Mouse (Mus musculus) midbrain, embryonic 12.5 days (tissue): ENCODE results near the gene Rps26. TPM values are rescaled to one million over a fixed set of nuclear protein-coding genes. Genes with fewer than 3 reads are reported as not detected.

Source experiments
- ATAC-seq: fragments of 200-750 bp; cut with Nextera tagmentation; 2 replicates; pipeline ENCODE4 v1.8.0; 2017; ENCODE audit warnings: low read depth, moderate TSS enrichment, moderate library complexity; ENCODE audit not compliant: low FRiP score
- H3K27ac ChIP-seq: fragments of 300-500 bp; sonication (generic); replicated peaks from 2 replicates; pipeline ENCODE4 v1.5.1; 2016; ENCODE audit warnings: mild to moderate bottlenecking
- H3K27me3 ChIP-seq: fragments of 300-500 bp; sonication (generic); 2 replicates; pipeline ENCODE4 v1.6.1; 2016; ENCODE audit warnings: mild to moderate bottlenecking
- H3K36me3 ChIP-seq: fragments of 300-500 bp; sonication (generic); 2 replicates; pipeline ENCODE4 v1.6.1; 2016
- H3K4me1 ChIP-seq: fragments of 300-500 bp; sonication (generic); 2 replicates; pipeline ENCODE4 v1.6.1; 2016
- H3K4me2 ChIP-seq: fragments of 300-500 bp; sonication (generic); replicated peaks from 2 replicates; pipeline ENCODE4 v1.6.1; 2016; ENCODE audit warnings: mild to moderate bottlenecking, moderate library complexity
- H3K4me3 ChIP-seq: fragments of 300-500 bp; sonication (generic); 2 replicates; pipeline ENCODE4 v1.5.1; 2016; ENCODE audit warnings: mild to moderate bottlenecking
- H3K9ac ChIP-seq: fragments of 300-500 bp; sonication (generic); replicated peaks from 2 replicates; pipeline ENCODE4 v1.6.1; 2016; ENCODE audit warnings: mild to moderate bottlenecking, moderate library complexity
- H3K9me3 ChIP-seq: fragments of 300-500 bp; sonication (generic); 2 replicates; pipeline ENCODE4 v1.6.1; 2016; ENCODE audit warnings: mild to moderate bottlenecking
- WGBS: fragments of 180-500 bp; shearing (Covaris S2); methylation state at CpG from one replicate; pipeline ENCODE4 v1.1.7; 2016; 5-methylcytosine and 5-hydroxymethylcytosine counted together
- polyA plus RNA-seq: library from polyadenylated mRNA; unstranded; fragments of >200 nt; fragmentation: Nextera tagmentation; extraction: Ambion mirVana; gene quantifications from 2 replicates; pipeline ENCODE4 v1.2.1, GENCODE M21; 2016

The Rps26 gene
- polyA plus RNA-seq, 1 experiment from 2014 or later: 444 TPM

- no peaks in the 10 kb centered on the region for H3K4me1 ChIP-seq
- WGBS: 57% methylated on average over 9 of the region's 9 CpGs
- no peak overlapping the region for H3K4me3 ChIP-seq
- ATAC-seq: no peak
- no peak overlapping the region for H3K4me2 ChIP-seq
- H3K36me3 ChIP-seq: no peaks in the 10 kb centered on the region
- H3K27me3 ChIP-seq: no peaks in the 10 kb centered on the region
- no peak overlapping the region for H3K27ac ChIP-seq
- no peaks in the 10 kb centered on the region for H3K9me3 ChIP-seq
- no peak overlapping the region for H3K9ac ChIP-seq
Observed at GRCm38 (mm10) chr10:128659490-128659889, 32.9 kb upstream of the Rps26 start.

GRCm38 (mm10) chr10:128657844-128658243 lies 31.3 kb upstream of the Rps26 start:
- no peak overlapping the region for H3K4me3 ChIP-seq
- H3K36me3 ChIP-seq: no peaks in the 10 kb centered on the region
- no peaks in the 10 kb centered on the region for H3K27me3 ChIP-seq
- H3K9ac ChIP-seq: no peak overlapping the region
- WGBS: 67% methylated on average over 9 of the region's 9 CpGs
- H3K9me3 ChIP-seq: no peaks in the 10 kb centered on the region
- H3K4me2 ChIP-seq: no peak overlapping the region
- H3K4me1 ChIP-seq: no peaks in the 10 kb centered on the region
- ATAC-seq: no peak
- no peak overlapping the region for H3K27ac ChIP-seq

GRCm38 (mm10) chr10:128656731-128657130 lies 30.2 kb upstream of the Rps26 start:
- Histone ChIP-seq H3K4me1 (no peaks in the 10 kb centered on the region), H3K9ac (no peak overlapping the region), H3K27ac (no peak overlapping the region), H3K36me3 (no peaks in the 10 kb centered on the region), H3K4me2 (no peak overlapping the region), H3K4me3 (no peak overlapping the region), H3K27me3 (no peaks in the 10 kb centered on the region), H3K9me3 (no peaks in the 10 kb centered on the region)
- WGBS: 97% methylated on average over 1 of the region's 1 CpGs
- ATAC-seq: no peak

- Histone ChIP-seq H3K27ac (no peak overlapping the region), H3K27me3 (no peaks in the 10 kb centered on the region), H3K9me3 (no peaks in the 10 kb centered on the region), H3K9ac (no peak overlapping the region), H3K36me3 (no peaks in the 10 kb centered on the region), H3K4me1 (no peaks in the 10 kb centered on the region), H3K4me2 (no peak overlapping the region), H3K4me3 (no peak overlapping the region)
- ATAC-seq: no peak
- 90% methylated on average over 3 of the region's 3 CpGs for WGBS
Observed at GRCm38 (mm10) chr10:128655254-128655653, 28.7 kb upstream of the Rps26 start.

- Histone ChIP-seq H3K27ac (no peak overlapping the region), H3K4me2 (no peak overlapping the region), H3K4me1 (no peaks in the 10 kb centered on the region), H3K4me3 (no peak overlapping the region), H3K36me3 (no peaks in the 10 kb centered on the region), H3K9ac (no peak overlapping the region), H3K9me3 (no peaks in the 10 kb centered on the region), H3K27me3 (no peaks in the 10 kb centered on the region)
- no peak for ATAC-seq
- 69% methylated on average over 4 of the region's 4 CpGs for WGBS
Observed at GRCm38 (mm10) chr10:128653866-128654265, 27.3 kb upstream of the Rps26 start.

- peak overlapping the region; percentile 87 for H3K27ac ChIP-seq
- peak overlapping the region; percentile 84 for H3K4me2 ChIP-seq
- peaks cover 9% of the 10 kb centered on the region; the same call in 1 of the 2 replicates for H3K36me3 ChIP-seq
- H3K4me1 ChIP-seq: peaks cover 21% of the 10 kb centered on the region
- 3% methylated on average over 11 of the region's 13 CpGs for WGBS
- peaks cover 7% of the 10 kb centered on the region; the same call in 1 of the 2 replicates for H3K27me3 ChIP-seq
- peak; percentile 76 for ATAC-seq
- H3K9ac ChIP-seq: peak overlapping the region; percentile 79
- H3K4me3 ChIP-seq: peak overlapping the region; percentile 59
- H3K9me3 ChIP-seq: no peaks in the 10 kb centered on the region
Observed at GRCm38 (mm10) chr10:128646139-128647089, 19.9 kb upstream of the Rps26 start.

GRCm38 (mm10) chr10:128645111-128646011 lies 18.8 kb upstream of the Rps26 start, which contains the start of gene Ikzf4:
Gene Ikzf4 (minus strand): TSS chr10:128645991.
- peaks cover 21% of the 10 kb centered on the region for H3K4me1 ChIP-seq
- H3K4me2 ChIP-seq: peak within 1 kb of the TSS; percentile 84
- H3K27ac ChIP-seq: peak within 1 kb of the TSS; percentile 87
- peaks cover 7% of the 10 kb centered on the region; the same call in 1 of the 2 replicates for H3K27me3 ChIP-seq
- peak within 1 kb of the TSS; percentile 79 for H3K9ac ChIP-seq
- WGBS: 2% methylated on average over 35 of the region's 36 CpGs
- peaks cover 16% of the 10 kb centered on the region for H3K36me3 ChIP-seq
- peak within 1 kb of the TSS; percentile 59 for H3K4me3 ChIP-seq
- no peaks in the 10 kb centered on the region for H3K9me3 ChIP-seq
- ATAC-seq: peak; percentile 80

- Histone ChIP-seq H3K4me3 (no peak overlapping the region), H3K27ac (no peak overlapping the region), H3K9me3 (no peaks in the 10 kb centered on the region), H3K9ac (no peak overlapping the region), H3K4me2 (no peak overlapping the region), H3K36me3 (peaks cover 35% of the 10 kb centered on the region), H3K27me3 (peaks cover 7% of the 10 kb centered on the region; the same call in 1 of the 2 replicates), H3K4me1 (peaks cover 21% of the 10 kb centered on the region)
- no peak for ATAC-seq
- WGBS: 93% methylated on average over 6 of the region's 6 CpGs
Observed at GRCm38 (mm10) chr10:128642749-128643148, 16.2 kb upstream of the Rps26 start.

GRCm38 (mm10) chr10:128641871-128642270 lies 15.3 kb upstream of the Rps26 start:
- no peak for ATAC-seq
- Histone ChIP-seq H3K9ac (no peak overlapping the region), H3K4me1 (peaks cover 29% of the 10 kb centered on the region), H3K4me2 (no peak overlapping the region), H3K36me3 (peaks cover 35% of the 10 kb centered on the region), H3K27ac (no peak overlapping the region), H3K27me3 (peaks cover 7% of the 10 kb centered on the region; the same call in 1 of the 2 replicates), H3K9me3 (no peaks in the 10 kb centered on the region), H3K4me3 (no peak overlapping the region)
- WGBS: 79% methylated on average over 7 of the region's 7 CpGs

- no peak for ATAC-seq
- H3K9me3 ChIP-seq: no peaks in the 10 kb centered on the region
- H3K27ac ChIP-seq: no peak overlapping the region
- no peak overlapping the region for H3K4me2 ChIP-seq
- H3K36me3 ChIP-seq: peaks cover 43% of the 10 kb centered on the region
- H3K4me1 ChIP-seq: peaks cover 25% of the 10 kb centered on the region
- peaks cover 7% of the 10 kb centered on the region; the same call in 1 of the 2 replicates for H3K27me3 ChIP-seq
- WGBS: 93% methylated on average over 15 of the region's 15 CpGs
- H3K9ac ChIP-seq: no peak overlapping the region
- H3K4me3 ChIP-seq: no peak overlapping the region
Observed at GRCm38 (mm10) chr10:128640891-128641290, 14.3 kb upstream of the Rps26 start.

GRCm38 (mm10) chr10:128639999-128640398 lies 13.5 kb upstream of the Rps26 start:
- no peak overlapping the region for H3K4me2 ChIP-seq
- no peak for ATAC-seq
- H3K36me3 ChIP-seq: peaks cover 52% of the 10 kb centered on the region
- H3K9me3 ChIP-seq: no peaks in the 10 kb centered on the region
- no peak overlapping the region for H3K27ac ChIP-seq
- H3K9ac ChIP-seq: no peak overlapping the region
- H3K4me1 ChIP-seq: peaks cover 21% of the 10 kb centered on the region
- H3K4me3 ChIP-seq: no peak overlapping the region
- WGBS: 91% methylated on average over 14 of the region's 14 CpGs
- H3K27me3 ChIP-seq: peaks cover 7% of the 10 kb centered on the region; the same call in 1 of the 2 replicates
